Mouse (Mus musculus) heart, postnatal 0 days (tissue): ENCODE data around the gene Pak4. TPM values are rescaled to one million over a fixed set of nuclear protein-coding genes. Genes with fewer than 3 reads are reported as not detected.

Experiments
- ATAC-seq: fragments of 200-750 bp; cut with Nextera tagmentation; 2 replicates; pipeline ENCODE4 v1.8.0; 2017; ENCODE audit warnings: low read depth, moderate number of reproducible peaks, moderate library complexity; ENCODE audit not compliant: insufficient read depth
- DNase-seq: peaks from one replicate; pipeline ENCODE4 v3.0.0-alpha.2; 2016; ENCODE audit warnings: low spot score
- H3K27ac ChIP-seq: fragments of 300-500 bp; sonication (generic); 2 replicates; pipeline ENCODE4 v1.5.1; 2014; ENCODE audit warnings: low read depth, mild to moderate bottlenecking
- H3K27me3 ChIP-seq: fragments of 300-500 bp; sonication (generic); 2 replicates; pipeline ENCODE4 v1.6.1; 2014; ENCODE audit warnings: low read length, mixed read lengths; ENCODE audit not compliant: control insufficient read depth, insufficient read depth
- H3K36me3 ChIP-seq: fragments of 300-500 bp; sonication (generic); replicated peaks from 2 replicates; pipeline ENCODE4 v1.6.1; 2014; ENCODE audit warnings: low read length, mixed read lengths; ENCODE audit not compliant: control insufficient read depth, insufficient read depth
- H3K4me1 ChIP-seq: fragments of 300-500 bp; sonication (generic); 2 replicates; pipeline ENCODE4 v1.6.1; 2014; ENCODE audit warnings: antibody characterized with exemption; ENCODE audit not compliant: control insufficient read depth, insufficient read depth
- H3K4me2 ChIP-seq: fragments of 300-500 bp; sonication (generic); 2 replicates; pipeline ENCODE4 v1.6.1; 2014; ENCODE audit warnings: low read depth, mild to moderate bottlenecking, low read length, moderate library complexity
- H3K4me3 ChIP-seq: fragments of 300-500 bp; sonication (generic); 2 replicates; pipeline ENCODE4 v1.5.1; 2014; ENCODE audit warnings: low read depth, low read length
- H3K9ac ChIP-seq: fragments of 300-500 bp; sonication (generic); replicated peaks from 2 replicates; pipeline ENCODE4 v1.6.1; 2014; ENCODE audit warnings: low read depth, low read length, mixed read lengths
- H3K9me3 ChIP-seq: fragments of 300-500 bp; sonication (generic); replicated peaks from 2 replicates; pipeline ENCODE4 v1.6.1; 2016; ENCODE audit warnings: low read length; ENCODE audit not compliant: control insufficient read depth
- CTCF ChIP-seq: IDR thresholded peaks from 2 replicates; pipeline ENCODE4 v1.5.1; 2016; ENCODE audit warnings: antibody characterized with exemption, control low read depth, low read depth
- EP300 ChIP-seq: IDR thresholded peaks from 2 replicates; pipeline ENCODE4 v1.6.1; 2016; ENCODE audit warnings: antibody characterized with exemption, low read depth
- WGBS: fragments of 180-500 bp; shearing (Covaris S2); extraction: QIAGEN DNeasy Blood & Tissue Kit; methylation state at CpG from one replicate; pipeline ENCODE4 v1.1.7; 2014; 5-methylcytosine and 5-hydroxymethylcytosine counted together
- polyA plus RNA-seq: library from polyadenylated mRNA; unstranded; fragments of >200 nt; fragmentation: Nextera tagmentation; extraction: Ambion mirVana; gene quantifications from 2 replicates; pipeline ENCODE4 v1.2.1, GENCODE M21; 2015
- total RNA-seq: library from RNA; depleted of rRNA; stranded (reverse); fragments of >200 nt; gene quantifications from 2 replicates; pipeline ENCODE4 v1.2.3, GENCODE M21; 2014; ENCODE audit warnings: low replicate concordance

Gene Pak4
- total and polyA plus RNA-seq, 2 experiments from 2014 or later, result 11.3 to 12.7 TPM

- no peak overlapping the region for H3K9ac ChIP-seq
- WGBS, result 34% methylated on average over 6 of the region's 6 CpGs
- TF ChIP-seq EP300, result no peak
- TF ChIP-seq CTCF, result no peak
These were observed 11.1 kb downstream of the Pak4 start for GRCm38 (mm10) chr7:28586663-28587411.

GRCm38 (mm10) chr7:28585001-28585400, 13.0 kb downstream of the Pak4 start:
- H3K4me2 ChIP-seq, result no peak overlapping the region
- no peak overlapping the region for H3K4me3 ChIP-seq
- no peaks in the 10 kb centered on the region for H3K27me3 ChIP-seq
- no peak overlapping the region for H3K27ac ChIP-seq
- no peaks in the 10 kb centered on the region for H3K36me3 ChIP-seq
- DNase-seq (no peak), ATAC-seq (no peak)
- WGBS, result 61% methylated on average over 6 of the region's 6 CpGs
- no peaks in the 10 kb centered on the region for H3K9me3 ChIP-seq
- H3K4me1 ChIP-seq, result peaks cover 30% of the 10 kb centered on the region
- no peak for TF ChIP-seq CTCF
- TF ChIP-seq EP300, result no peak
- no peak overlapping the region for H3K9ac ChIP-seq

More at GRCm38 (mm10) chr7:28586663-28587411, 11.1 kb downstream of the Pak4 start:
- ATAC-seq (0 out of 2 replicates have a peak, but pooled peaks have one; percentile 34), DNase-seq (no peak)
- H3K9me3 ChIP-seq, result no peaks in the 10 kb centered on the region
- H3K27ac ChIP-seq, result peak overlapping the region; percentile 36; the same call in 1 of the 2 replicates
- H3K36me3 ChIP-seq, result no peaks in the 10 kb centered on the region
- peaks cover 32% of the 10 kb centered on the region for H3K4me1 ChIP-seq
- H3K4me2 ChIP-seq, result 0 out of 2 replicates have a peak overlapping the region, but pooled peaks have one; percentile 13
- no peak overlapping the region for H3K4me3 ChIP-seq
- no peaks in the 10 kb centered on the region for H3K27me3 ChIP-seq

- H3K36me3 ChIP-seq, result no peaks in the 10 kb centered on the region
- no peak overlapping the region for H3K4me3 ChIP-seq
- no peak overlapping the region for H3K9ac ChIP-seq
- H3K9me3 ChIP-seq, result no peaks in the 10 kb centered on the region
- no peak overlapping the region for H3K27ac ChIP-seq
- ATAC-seq (no peak), DNase-seq (no peak)
- H3K4me1 ChIP-seq, result peaks cover 30% of the 10 kb centered on the region
- WGBS, result 27% methylated on average over 4 of the region's 4 CpGs
- no peaks in the 10 kb centered on the region for H3K27me3 ChIP-seq
- no peak overlapping the region for H3K4me2 ChIP-seq
- no peak for TF ChIP-seq CTCF
- no peak for TF ChIP-seq EP300
These were observed 13.5 kb downstream of the Pak4 start for GRCm38 (mm10) chr7:28584468-28584867.

GRCm38 (mm10) chr7:28583570-28584344, 14.2 kb downstream of the Pak4 start:
- H3K27ac ChIP-seq, result no peak overlapping the region
- H3K4me3 ChIP-seq, result no peak overlapping the region
- H3K9ac ChIP-seq, result no peak overlapping the region
- TF ChIP-seq EP300 (no peak), CTCF (no peak)
- no peaks in the 10 kb centered on the region for H3K36me3 ChIP-seq
- DNase-seq, result no peak
- peaks cover 33% of the 10 kb centered on the region for H3K4me1 ChIP-seq
- H3K27me3 ChIP-seq, result no peaks in the 10 kb centered on the region
- no peak for ATAC-seq
- WGBS, result 77% methylated on average over 8 of the region's 8 CpGs
- H3K9me3 ChIP-seq, result no peaks in the 10 kb centered on the region
- no peak overlapping the region for H3K4me2 ChIP-seq

GRCm38 (mm10) chr7:28582841-28583240, 15.1 kb downstream of the Pak4 start:
- no peak for TF ChIP-seq CTCF
- no peak for TF ChIP-seq EP300
- no peak for ATAC-seq
- H3K4me1 ChIP-seq, result peaks cover 35% of the 10 kb centered on the region
- H3K9me3 ChIP-seq, result no peaks in the 10 kb centered on the region
- H3K4me2 ChIP-seq, result no peak overlapping the region
- no peak overlapping the region for H3K9ac ChIP-seq
- 83% methylated on average over 11 of the region's 11 CpGs for WGBS
- no peak overlapping the region for H3K4me3 ChIP-seq
- H3K27ac ChIP-seq, result no peak overlapping the region
- no peak for DNase-seq
- H3K36me3 ChIP-seq, result no peaks in the 10 kb centered on the region
- no peaks in the 10 kb centered on the region for H3K27me3 ChIP-seq
